ENCODE assay signal across 8 mouse cellular contexts in the genomic region with DNA sequence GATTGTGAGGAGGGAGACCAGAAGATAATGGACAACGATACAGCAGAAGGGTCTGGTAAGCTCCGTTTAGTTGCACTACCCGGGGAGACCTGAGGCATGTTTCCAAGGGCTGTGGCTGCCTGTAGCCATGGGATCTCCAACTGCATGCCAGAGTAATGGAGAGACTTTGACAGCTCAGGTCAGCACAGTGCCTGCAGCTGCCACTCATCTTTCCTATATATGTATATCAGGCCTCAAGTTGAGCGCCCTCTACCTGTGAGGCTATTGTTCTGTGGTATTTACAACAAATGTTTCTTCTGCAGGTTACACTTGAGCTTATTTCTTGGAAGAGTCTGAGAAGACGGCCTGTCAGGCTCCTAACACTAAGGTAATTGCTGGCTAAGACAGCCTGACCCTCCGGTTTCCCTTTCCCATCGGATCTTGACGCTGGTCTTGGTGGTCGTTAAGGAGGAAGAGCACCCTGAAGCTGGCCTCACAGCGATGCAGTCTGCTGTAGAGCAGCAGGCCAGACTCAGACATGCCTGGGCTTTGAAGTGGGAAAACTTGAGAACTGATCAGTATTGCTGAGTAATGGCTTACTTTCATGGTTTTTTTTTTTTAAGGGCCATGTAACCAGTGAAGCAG. TPM values are rescaled to one million over a fixed set of nuclear protein-coding genes. Genes with fewer than 3 reads are reported as not detected.
DNase-seq lines count a peak whose midpoint lies in the region; ATAC-seq and TF ChIP-seq lines count a peak whose summit lies in the region.

No protein-coding gene starts in this region.

- DNase-seq in 416B (ENCODE audit: low read depth) (peak; percentile 85), G1E (ENCODE audit: low spot score) (no peak)
- peak; percentile 61 for DNase-seq in embryo, embryonic 10 days (ENCODE audit: low spot score)
- DNase-seq in lung, adult 2 months = peak; percentile 35
- no peak for DNase-seq in ovary, postnatal 14 days (ENCODE audit: low spot score)

- H3K27me3 ChIP-seq in G1E (ENCODE audit: insufficient read depth, low read length) = no peaks in the 10 kb centered on the region
- H3K27me3 ChIP-seq in heart, embryonic 12.5 days (replicated peaks) = no peaks in the 10 kb centered on the region
- no peaks in the 10 kb centered on the region for H3K27me3 ChIP-seq in kidney, embryonic 16.5 days (ENCODE audit: insufficient read depth, low read length)
- no peaks in the 10 kb centered on the region for H3K27me3 ChIP-seq in neural tube, embryonic 13.5 days

- H3K36me3 ChIP-seq in G1E (replicated peaks) = peaks cover 50% of the 10 kb centered on the region
- peaks cover 46% of the 10 kb centered on the region for H3K36me3 ChIP-seq in heart, embryonic 12.5 days
- H3K36me3 ChIP-seq in kidney, embryonic 16.5 days (ENCODE audit: insufficient read depth, low read length) = peaks cover 34% of the 10 kb centered on the region
- peaks cover 51% of the 10 kb centered on the region for H3K36me3 ChIP-seq in neural tube, embryonic 13.5 days

- peaks cover 24% of the 10 kb centered on the region for H3K4me1 ChIP-seq in G1E (ENCODE audit: insufficient read depth, low read depth, low read length)
- peaks cover 8% of the 10 kb centered on the region for H3K4me1 ChIP-seq in heart, embryonic 12.5 days (replicated peaks)
- peaks cover 5% of the 10 kb centered on the region for H3K4me1 ChIP-seq in kidney, embryonic 16.5 days (ENCODE audit: insufficient read depth, low read length)
- H3K4me1 ChIP-seq in lung, adult 2 months (ENCODE audit: control insufficient read depth, insufficient read depth, low read length) = peaks cover 2% of the 10 kb centered on the region; the same call in 1 of the 2 replicates
- H3K4me1 ChIP-seq in neural tube, embryonic 13.5 days (replicated peaks) = peaks cover 14% of the 10 kb centered on the region

- no peak for TF ChIP-seq POLR2A in lung, adult 2 months (IDR thresholded peaks at IDR 0.05; ENCODE audit: borderline replicate concordance, extremely low read depth, low read depth, low read length)

- TF ChIP-seq CTCF in G1E (IDR thresholded peaks at IDR 0.05; ENCODE audit: low read depth, low read length) = 0 out of 2 replicates have a peak, but pooled peaks have one; percentile 41
- TF ChIP-seq CTCF in lung, adult 2 months (IDR thresholded peaks at IDR 0.05; ENCODE audit: insufficient read depth, low read length) = no peak; the same call in 1 of the 2 replicates

- peak overlapping the region; percentile 84 for H3K4me2 ChIP-seq in heart, embryonic 12.5 days
- peak overlapping the region; percentile 73 for H3K4me2 ChIP-seq in kidney, embryonic 16.5 days (replicated peaks; ENCODE audit: low read depth, low read length)
- peak overlapping the region; percentile 89 for H3K4me2 ChIP-seq in neural tube, embryonic 13.5 days

- no peaks in the 10 kb centered on the region for H3K9me3 ChIP-seq in G1E (replicated peaks)
- no peaks in the 10 kb centered on the region for H3K9me3 ChIP-seq in heart, embryonic 12.5 days (replicated peaks)
- no peaks in the 10 kb centered on the region for H3K9me3 ChIP-seq in kidney, embryonic 16.5 days (ENCODE audit: low read length)
- no peaks in the 10 kb centered on the region for H3K9me3 ChIP-seq in neural tube, embryonic 13.5 days

- ATAC-seq in G1E (ENCODE audit: extremely low read depth, insufficient number of reproducible peaks, low FRiP score, poor library complexity, severe bottlenecking) = peak; percentile 36; the same call in 1 of the 2 replicates
- no peak for ATAC-seq in heart, embryonic 12.5 days (ENCODE audit: insufficient number of reproducible peaks, low FRiP score)
- no peak for ATAC-seq in kidney, embryonic 16.5 days (ENCODE audit: low FRiP score, low TSS enrichment)
- ATAC-seq in neural tube, embryonic 13.5 days (ENCODE audit: low read depth) = peak; percentile 17; the same call in 1 of the 2 replicates

- WGBS in heart, embryonic 12.5 days = 32% methylated on average over 10 of the region's 10 CpGs
- 28% methylated on average over 10 of the region's 10 CpGs for WGBS in kidney, embryonic 16.5 days
- 24% methylated on average over 10 of the region's 10 CpGs for whole genome bisulfite sequencing in lung, adult 2 months
- WGBS in neural tube, embryonic 13.5 days = 25% methylated on average over 10 of the region's 10 CpGs

- H3K4me3 ChIP-seq in G1E (ENCODE audit: low read depth, low read length) = peak overlapping the region; percentile 83
- peak overlapping the region; percentile 72 for H3K4me3 ChIP-seq in heart, embryonic 12.5 days
- peak overlapping the region; percentile 67 for H3K4me3 ChIP-seq in kidney, embryonic 16.5 days (ENCODE audit: low read length)
- no peak overlapping the region for H3K4me3 ChIP-seq in lung, adult 2 months (replicated peaks; ENCODE audit: extremely low read depth, low read depth, low read length)
- H3K4me3 ChIP-seq in neural tube, embryonic 13.5 days = peak overlapping the region; percentile 86

- H3K9ac ChIP-seq in heart, embryonic 12.5 days = peak overlapping the region; percentile 88
- H3K9ac ChIP-seq in kidney, embryonic 16.5 days (replicated peaks; ENCODE audit: low read length) = peak overlapping the region; percentile 84
- H3K9ac ChIP-seq in neural tube, embryonic 13.5 days = peak overlapping the region; percentile 97

- peak overlapping the region; percentile 82 for H3K27ac ChIP-seq in heart, embryonic 12.5 days (ENCODE audit: poor library complexity, severe bottlenecking)
- peak overlapping the region; percentile 81; the same call in 1 of the 2 replicates for H3K27ac ChIP-seq in kidney, embryonic 16.5 days (ENCODE audit: low read length)
- peak overlapping the region; percentile 95 for H3K27ac ChIP-seq in neural tube, embryonic 13.5 days (replicated peaks)

RNA-seq across cellular contexts. Expression of a gene that starts 6.8 kb away (rescaled TPM):
- total RNA-seq in G1E (2014; fragmentation: Nextera tagmentation) (1.4 TPM in 1 of 2 replicates, not detected in the other), G1E (2017) (0.52 TPM in 1 of 2 replicates, not detected in the other)
- 0.95 and 1.0 TPM in 2 replicates for polyA plus RNA-seq in G1E (2012)
- polyA plus RNA-seq in heart, embryonic 12.5 days (2016; fragmentation: Nextera tagmentation; extraction: Ambion mirVana) = 1.1 TPM in 2 replicates
- 3.9 and 4.1 TPM in 2 replicates for polyA plus RNA-seq in kidney, embryonic 16.5 days (2015; fragmentation: Nextera tagmentation; extraction: Ambion mirVana)
- polyA plus RNA-seq in lung, adult 2 months (2012; rRNA removed) = 1.9 and 2.0 TPM in 2 replicates
- 1.1 and 1.7 TPM in 2 replicates for polyA plus RNA-seq in neural tube, embryonic 13.5 days (2015; fragmentation: Nextera tagmentation; extraction: Ambion mirVana)

RNA-seq across cellular contexts. Expression of a gene that starts 19.4 kb away (rescaled TPM):
- total RNA-seq in G1E (2014; fragmentation: Nextera tagmentation) = 21.6 and 22.8 TPM in 2 replicates
- total RNA-seq in G1E (2017) = 40.2 and 49.0 TPM in 2 replicates
- 29.1 and 37.6 TPM in 2 replicates for polyA plus RNA-seq in G1E (2012)
- polyA plus RNA-seq in heart, embryonic 12.5 days (2016; fragmentation: Nextera tagmentation; extraction: Ambion mirVana) = 64.8 and 68.5 TPM in 2 replicates
- 75.8 and 77.0 TPM in 2 replicates for polyA plus RNA-seq in kidney, embryonic 16.5 days (2015; fragmentation: Nextera tagmentation; extraction: Ambion mirVana)
- 16.4 and 17.8 TPM in 2 replicates for polyA plus RNA-seq in lung, adult 2 months (2012; rRNA removed)
- polyA plus RNA-seq in neural tube, embryonic 13.5 days (2015; fragmentation: Nextera tagmentation; extraction: Ambion mirVana) = 77.5 and 81.3 TPM in 2 replicates

RNA-seq across cellular contexts. Expression of a gene that starts 35.8 kb away (rescaled TPM):
- 52.8 and 64.5 TPM in 2 replicates for total RNA-seq in G1E (2014; fragmentation: Nextera tagmentation)
- 48.7 and 63.3 TPM in 2 replicates for total RNA-seq in G1E (2017)
- polyA plus RNA-seq in G1E (2012) = 15.9 and 16.8 TPM in 2 replicates
- polyA plus RNA-seq in heart, embryonic 12.5 days (2016; fragmentation: Nextera tagmentation; extraction: Ambion mirVana) = 34.7 and 39.5 TPM in 2 replicates
- polyA plus RNA-seq in kidney, embryonic 16.5 days (2015; fragmentation: Nextera tagmentation; extraction: Ambion mirVana) = 42.9 and 45.7 TPM in 2 replicates
- 5.0 and 10.3 TPM in 2 replicates for polyA plus RNA-seq in lung, adult 2 months (2012; rRNA removed)
- polyA plus RNA-seq in neural tube, embryonic 13.5 days (2015; fragmentation: Nextera tagmentation; extraction: Ambion mirVana) = 43.2 and 45.3 TPM in 2 replicates

RNA-seq across cellular contexts. Expression of a gene that starts 43.4 kb away (rescaled TPM):
- total RNA-seq in G1E (2014; fragmentation: Nextera tagmentation) = 24.2 and 26.8 TPM in 2 replicates
- 38.6 and 39.2 TPM in 2 replicates for total RNA-seq in G1E (2017)
- polyA plus RNA-seq in G1E (2012) = 70.0 and 86.0 TPM in 2 replicates
- 39.2 and 47.1 TPM in 2 replicates for polyA plus RNA-seq in heart, embryonic 12.5 days (2016; fragmentation: Nextera tagmentation; extraction: Ambion mirVana)
- 89.6 and 92.7 TPM in 2 replicates for polyA plus RNA-seq in kidney, embryonic 16.5 days (2015; fragmentation: Nextera tagmentation; extraction: Ambion mirVana)
- polyA plus RNA-seq in lung, adult 2 months (2012; rRNA removed) = 3.9 and 5.3 TPM in 2 replicates
- 35.6 and 36.1 TPM in 2 replicates for polyA plus RNA-seq in neural tube, embryonic 13.5 days (2015; fragmentation: Nextera tagmentation; extraction: Ambion mirVana)

RNA-seq across cellular contexts. Expression of a gene that starts 48.6 kb away (rescaled TPM):
- 16.8 and 25.4 TPM in 2 replicates for total RNA-seq in G1E (2014; fragmentation: Nextera tagmentation)
- total RNA-seq in G1E (2017) = 16.1 and 16.5 TPM in 2 replicates
- polyA plus RNA-seq in G1E (2012) = 13.5 and 19.2 TPM in 2 replicates
- 26.3 and 27.3 TPM in 2 replicates for polyA plus RNA-seq in heart, embryonic 12.5 days (2016; fragmentation: Nextera tagmentation; extraction: Ambion mirVana)
- polyA plus RNA-seq in kidney, embryonic 16.5 days (2015; fragmentation: Nextera tagmentation; extraction: Ambion mirVana) = 39.3 and 45.1 TPM in 2 replicates
- 13.8 and 16.9 TPM in 2 replicates for polyA plus RNA-seq in lung, adult 2 months (2012; rRNA removed)
- polyA plus RNA-seq in neural tube, embryonic 13.5 days (2015; fragmentation: Nextera tagmentation; extraction: Ambion mirVana) = 40.8 and 44.1 TPM in 2 replicates

Comparison
In these comparisons a context has a peak if more than half of its experiments do, and no peak if none do; other contexts are left out.
1. DNase-seq: peak in 416B (single experiment), embryo, embryonic 10 days (single experiment) and lung, adult 2 months (single experiment); none in G1E (single experiment) and ovary, postnatal 14 days (single experiment).
2. ATAC-seq: peak in G1E (single experiment) and neural tube, embryonic 13.5 days (single experiment); none in heart, embryonic 12.5 days (single experiment) and kidney, embryonic 16.5 days (single experiment).
3. Peak in every context shown above with its lines, with median percentiles within 50 percentile points of each other: H3K27ac ChIP-seq, H3K4me2 ChIP-seq and H3K9ac ChIP-seq.